ENCODE assay signal across 35 mouse cellular contexts in the genomic region with DNA sequence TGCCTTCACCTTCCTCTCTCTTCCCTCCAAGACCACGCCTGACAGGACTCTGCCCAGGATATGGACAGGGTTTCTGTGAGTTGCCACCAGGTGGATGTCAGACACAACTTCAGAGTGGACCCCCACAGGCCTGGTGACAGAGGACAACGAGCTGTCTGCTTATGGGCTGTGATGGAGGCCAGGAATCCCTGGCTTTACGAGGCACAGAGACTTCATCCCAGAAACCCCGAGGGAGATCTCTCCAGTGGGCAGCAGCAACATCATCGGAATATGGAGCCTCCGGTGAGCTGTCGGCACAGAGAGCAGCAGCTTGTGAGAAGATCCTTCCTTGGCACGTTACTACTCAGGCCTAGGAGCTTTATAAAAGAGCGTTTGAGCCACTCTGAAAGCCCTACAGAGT. TPM values are rescaled to one million over a fixed set of nuclear protein-coding genes. Genes with fewer than 3 reads are reported as not detected.
"Had no signal": no experiment of that assay in that cellular context is flagged by ENCODE, and none has a peak within 500 bp of the region (broad histone marks: within the 10 kb centered on the region; RNA-seq: fewer than 3 reads in every experiment).

No protein-coding gene starts in this region.

- H3K27ac ChIP-seq: embryonic facial prominence, embryonic 10.5 days; embryonic facial prominence, embryonic 12.5 days; embryonic facial prominence, embryonic 13.5 days; embryonic facial prominence, embryonic 15.5 days; forebrain, embryonic 10.5 days; forebrain, embryonic 12.5 days; forebrain, embryonic 13.5 days; forebrain, embryonic 15.5 days; gastrocnemius, adult 2 months; heart, adult 2 months had no signal

- H3K4me2 ChIP-seq: embryonic facial prominence, embryonic 12.5 days; embryonic facial prominence, embryonic 13.5 days; embryonic facial prominence, embryonic 15.5 days; forebrain, embryonic 12.5 days; forebrain, embryonic 13.5 days; forebrain, embryonic 15.5 days had no signal

- H3K27me3 ChIP-seq: embryonic facial prominence, embryonic 12.5 days; embryonic facial prominence, embryonic 13.5 days; embryonic facial prominence, embryonic 15.5 days; forebrain, embryonic 12.5 days; forebrain, embryonic 13.5 days; forebrain, embryonic 15.5 days had no signal

- ATAC-seq: forebrain, embryonic 13.5 days; forebrain, embryonic 14.5 days; forebrain, embryonic 15.5 days; forebrain, embryonic 16.5 days; forebrain, postnatal 0 days had no signal

- H3K4me1 ChIP-seq: embryonic facial prominence, embryonic 12.5 days; embryonic facial prominence, embryonic 13.5 days; forebrain, embryonic 10.5 days; forebrain, embryonic 12.5 days; forebrain, embryonic 13.5 days; forebrain, embryonic 15.5 days had no signal

- H3K9ac ChIP-seq: embryonic facial prominence, embryonic 12.5 days; embryonic facial prominence, embryonic 13.5 days; embryonic facial prominence, embryonic 15.5 days; forebrain, embryonic 12.5 days; forebrain, embryonic 13.5 days; forebrain, embryonic 15.5 days; forebrain, postnatal 0 days had no signal

- H3K36me3 ChIP-seq: embryonic facial prominence, embryonic 12.5 days; embryonic facial prominence, embryonic 13.5 days; embryonic facial prominence, embryonic 15.5 days; forebrain, embryonic 12.5 days; forebrain, embryonic 15.5 days had no signal

- H3K4me3 ChIP-seq: embryonic facial prominence, embryonic 10.5 days; embryonic facial prominence, embryonic 12.5 days; embryonic facial prominence, embryonic 13.5 days; embryonic facial prominence, embryonic 15.5 days; erythroblast, embryonic 14.5 days; forebrain, embryonic 10.5 days; forebrain, embryonic 12.5 days; forebrain, embryonic 13.5 days; forebrain, embryonic 15.5 days; gastrocnemius, adult 2 months; heart, adult 2 months had no signal

- DNase-seq: cerebellum, adult 2 months; cerebellum, adult 8-10 months; cerebellum, adult 9-10 months; cerebellum, adult 9-11 months; cerebellum, postnatal 10 days; cerebellum, postnatal 14 days; cerebellum, postnatal 25 days; cerebellum, postnatal 36 days; embryo, embryonic 11 days; forebrain, postnatal 0 days; gastrocnemius, adult 2 months; gastrocnemius, postnatal 10 days; gastrocnemius, postnatal 14 days; gastrocnemius, postnatal 25 days; gastrocnemius, postnatal 36 days; heart, adult 18-20 months; heart, adult 2 months had no signal

- H3K9me3 ChIP-seq: embryonic facial prominence, embryonic 10.5 days; embryonic facial prominence, embryonic 12.5 days; embryonic facial prominence, embryonic 13.5 days; embryonic facial prominence, embryonic 15.5 days; forebrain, embryonic 10.5 days; forebrain, embryonic 12.5 days; forebrain, embryonic 15.5 days had no signal

RNA-seq across cellular contexts. Expression of a gene that starts 34.5 kb away (rescaled TPM):
- total RNA-seq: common myeloid progenitor, adult 5-6 weeks; forebrain, postnatal 0 days; gastrocnemius, adult 18-20 months; gastrocnemius, adult 2 months; gastrocnemius, adult 8-10 months; gastrocnemius, postnatal 10 days; gastrocnemius, postnatal 14 days; gastrocnemius, postnatal 25 days; gastrocnemius, postnatal 36 days; gastrocnemius, postnatal 4 days; heart, adult 18-20 months; heart, adult 2 months had no signal
- polyA plus RNA-seq: embryonic facial prominence, embryonic 14.5 days; erythroblast, embryonic 14.5 days; forebrain, embryonic 13.5 days had no signal

RNA-seq across cellular contexts. Expression of a gene that starts 36.1 kb away (rescaled TPM):
- total RNA-seq: forebrain, postnatal 0 days; gastrocnemius, adult 18-20 months; gastrocnemius, adult 2 months; gastrocnemius, adult 8-10 months; gastrocnemius, postnatal 10 days; gastrocnemius, postnatal 14 days; gastrocnemius, postnatal 25 days; gastrocnemius, postnatal 36 days; gastrocnemius, postnatal 4 days; heart, adult 18-20 months had no signal
- polyA plus RNA-seq: embryonic facial prominence, embryonic 10.5 days; embryonic facial prominence, embryonic 11.5 days; embryonic facial prominence, embryonic 14.5 days; erythroblast, embryonic 14.5 days; forebrain, embryonic 10.5 days; forebrain, embryonic 11.5 days; forebrain, embryonic 12.5 days; forebrain, embryonic 13.5 days; forebrain, embryonic 14.5 days; forebrain, embryonic 15.5 days; forebrain, embryonic 16.5 days; forebrain, postnatal 0 days had no signal
